Mouse (Mus musculus): ENCODE measurements around the gene Plekha7.
A peak's percentile ranks its signal among the peaks of the same experiment; 100 is the strongest.

The Plekha7 gene

DNA sequence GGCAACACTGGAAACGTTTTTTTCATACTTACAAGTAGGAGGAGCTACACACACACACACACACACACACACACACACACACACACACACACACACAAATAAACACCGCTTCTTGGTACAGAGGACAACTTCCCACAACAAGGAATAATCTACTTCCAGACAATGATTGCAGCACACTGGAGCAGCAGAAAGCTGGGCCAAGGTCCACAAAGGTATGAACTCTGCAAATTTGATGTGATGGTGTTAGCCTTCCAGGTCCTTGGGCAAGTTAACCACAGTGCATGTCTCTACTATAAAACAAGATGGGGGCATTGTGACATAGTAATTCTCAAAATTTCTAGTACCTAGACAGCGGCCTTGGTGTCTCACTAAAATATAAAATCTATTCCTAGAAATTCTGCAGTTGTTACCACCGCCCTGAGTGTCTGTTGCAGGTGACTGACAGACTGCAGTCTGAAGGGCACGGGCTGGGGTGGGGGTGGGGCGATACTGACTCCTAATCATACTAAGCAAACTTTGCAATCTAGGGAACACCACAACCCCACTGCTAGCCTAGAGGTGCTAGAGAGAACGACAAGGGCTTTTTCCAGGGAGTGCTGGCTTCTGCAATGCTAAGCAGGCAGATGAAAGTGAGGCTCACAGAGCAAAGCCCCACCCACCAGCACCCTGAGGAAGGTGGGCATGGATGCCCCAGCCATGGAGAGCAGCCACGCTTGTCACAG is 85.7 kb downstream of the Plekha7 start:
- DNase-seq (ENCODE audit: low spot score in 2 of 2) = no peak

GRCm38 (mm10) chr7:116221883-116222282 is 86.3 kb downstream of the Plekha7 start:
- DNase-seq (ENCODE audit: low spot score in 2 of 2) = no peak

DNA sequence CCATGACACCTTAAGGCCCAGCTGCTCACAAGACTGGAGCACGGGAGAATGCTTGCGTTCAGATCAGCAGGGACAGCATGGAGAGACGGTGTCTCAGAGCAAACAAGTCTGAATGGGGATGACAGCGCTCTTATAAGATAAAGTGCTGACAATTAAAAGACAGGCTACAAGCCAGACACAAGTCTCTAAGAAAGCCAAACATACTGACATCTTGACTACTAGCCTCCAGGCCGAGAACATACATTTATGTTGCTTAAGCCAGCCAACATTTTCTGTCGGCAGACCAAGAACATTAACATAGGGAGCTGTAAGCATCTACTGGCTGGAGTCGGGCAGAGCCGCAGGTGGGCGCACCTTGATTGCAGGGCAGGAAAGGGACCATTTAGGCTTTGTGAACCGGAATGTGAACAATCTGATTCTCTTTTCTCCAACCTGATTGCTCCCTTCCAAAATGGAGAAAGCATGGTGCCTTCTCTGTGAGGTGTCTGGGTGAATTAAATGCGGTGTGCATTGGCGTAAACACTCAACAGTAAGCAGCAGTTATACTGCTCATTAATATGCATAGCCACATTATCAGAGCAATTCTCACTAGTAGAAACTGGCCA is 88.0 kb downstream of the Plekha7 start:
- DNase-seq (ENCODE audit: low spot score in 2 of 2) = no peak

DNA sequence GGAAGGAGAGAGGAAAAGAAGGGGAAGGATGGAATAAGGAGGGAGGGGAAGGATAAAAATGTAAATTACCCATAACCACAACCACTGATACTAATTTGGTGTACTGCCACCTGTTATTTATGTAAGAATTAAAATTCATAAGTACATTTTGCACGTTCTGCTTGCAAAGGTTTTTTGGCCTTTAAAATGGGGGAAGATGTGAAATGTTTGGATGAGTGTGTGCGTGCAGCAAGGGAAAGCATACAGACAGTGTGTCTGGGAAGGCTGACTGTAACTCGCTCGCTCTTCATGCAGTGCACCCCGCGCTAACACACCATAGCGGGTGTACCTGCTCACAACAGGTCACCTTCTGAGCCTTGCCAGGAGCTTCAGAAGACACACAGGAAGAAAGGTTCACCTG is 90.4 kb downstream of the Plekha7 start:
- peak in 1 of 2 experiments; percentile 41 for DNase-seq (ENCODE audit: low spot score in 2 of 2)

DNA sequence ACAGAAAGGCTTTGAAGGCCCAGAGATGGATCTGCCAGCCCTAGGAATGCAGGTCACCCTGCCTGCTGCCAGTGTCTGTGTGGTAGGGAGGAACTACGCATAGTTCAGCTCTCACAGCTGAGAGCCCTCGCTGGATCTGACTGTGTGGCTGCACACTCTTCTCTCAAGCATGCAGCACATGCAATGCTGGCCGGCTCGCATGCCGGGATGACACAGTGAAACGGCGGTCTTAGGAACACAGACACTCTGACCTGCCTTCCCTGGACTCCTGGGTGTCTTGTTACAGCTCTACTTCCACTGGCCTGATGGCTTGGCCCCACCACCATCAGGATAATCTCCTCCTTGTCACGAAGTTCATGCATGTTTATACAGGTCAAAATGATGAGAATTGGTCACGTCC is 96.3 kb downstream of the Plekha7 start:
- DNase-seq (ENCODE audit: low spot score in 2 of 2) = no peak

GRCm38 (mm10) chr7:116209926-116210631 is 98.1 kb downstream of the Plekha7 start:
- DNase-seq (ENCODE audit: low spot score in 2 of 2) = no peak

- no peak for DNase-seq (ENCODE audit: low spot score in 2 of 2)
These were observed 99.3 kb downstream of the Plekha7 start for GRCm38 (mm10) chr7:116208880-116209279.

DNA sequence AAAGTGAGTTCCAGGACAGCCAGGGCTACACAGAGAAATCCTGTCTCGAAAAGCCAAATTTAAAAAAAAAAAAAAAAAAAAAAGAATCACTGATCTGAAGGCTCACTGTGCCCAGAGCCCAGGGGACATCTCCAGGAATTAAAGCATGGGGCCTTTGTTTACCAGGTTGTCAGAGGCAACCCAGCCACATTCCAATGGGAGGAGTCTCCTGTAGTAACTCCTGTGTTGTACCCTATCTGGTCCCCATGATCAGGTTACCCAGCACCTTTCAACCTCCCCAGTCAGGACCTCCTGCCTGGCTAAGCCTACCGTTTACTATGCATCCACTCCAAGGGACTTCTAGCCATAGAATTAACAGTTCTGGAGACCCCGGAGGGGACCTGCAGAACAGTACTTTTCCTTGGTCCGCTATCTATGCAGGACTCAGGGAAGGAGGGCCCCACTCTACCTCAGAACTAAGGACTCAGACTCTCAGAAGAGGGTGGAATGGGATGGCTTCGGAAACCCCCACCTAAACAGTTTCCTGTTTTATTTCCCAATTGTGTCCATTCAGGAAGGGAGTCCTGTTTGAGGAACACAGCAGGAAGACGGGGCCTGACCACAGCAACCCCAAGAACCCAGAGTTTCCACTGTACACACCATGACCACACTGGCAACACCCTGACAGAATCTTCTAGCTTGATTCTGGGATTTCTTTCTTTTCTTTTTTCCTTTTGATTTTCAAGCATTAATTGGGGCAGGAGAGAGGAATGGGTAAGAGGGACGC is 101.2 kb downstream of the Plekha7 start:
- DNase-seq (ENCODE audit: low spot score in 2 of 2) = no peak

DNA sequence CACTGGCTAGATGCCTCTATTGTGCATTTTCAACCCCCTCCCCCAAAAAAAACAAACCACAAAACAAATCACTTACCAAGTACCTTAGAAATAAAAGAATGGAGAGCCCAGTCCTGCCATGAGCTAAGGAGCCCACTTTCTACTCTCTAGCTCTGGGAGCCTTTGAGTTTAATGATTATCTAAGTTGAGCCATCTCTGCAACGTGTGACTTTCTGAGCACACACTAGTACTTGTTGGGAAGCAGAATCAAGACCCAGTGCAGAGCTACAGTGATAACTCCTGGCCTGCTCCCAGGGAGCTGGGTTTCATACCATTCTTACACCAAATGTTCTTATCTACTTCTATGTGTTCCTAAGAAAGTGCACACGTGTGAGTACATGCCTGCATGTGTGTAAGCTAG is 102.7 kb downstream of the Plekha7 start:
- no peak for DNase-seq (ENCODE audit: low spot score in 2 of 2)

DNA sequence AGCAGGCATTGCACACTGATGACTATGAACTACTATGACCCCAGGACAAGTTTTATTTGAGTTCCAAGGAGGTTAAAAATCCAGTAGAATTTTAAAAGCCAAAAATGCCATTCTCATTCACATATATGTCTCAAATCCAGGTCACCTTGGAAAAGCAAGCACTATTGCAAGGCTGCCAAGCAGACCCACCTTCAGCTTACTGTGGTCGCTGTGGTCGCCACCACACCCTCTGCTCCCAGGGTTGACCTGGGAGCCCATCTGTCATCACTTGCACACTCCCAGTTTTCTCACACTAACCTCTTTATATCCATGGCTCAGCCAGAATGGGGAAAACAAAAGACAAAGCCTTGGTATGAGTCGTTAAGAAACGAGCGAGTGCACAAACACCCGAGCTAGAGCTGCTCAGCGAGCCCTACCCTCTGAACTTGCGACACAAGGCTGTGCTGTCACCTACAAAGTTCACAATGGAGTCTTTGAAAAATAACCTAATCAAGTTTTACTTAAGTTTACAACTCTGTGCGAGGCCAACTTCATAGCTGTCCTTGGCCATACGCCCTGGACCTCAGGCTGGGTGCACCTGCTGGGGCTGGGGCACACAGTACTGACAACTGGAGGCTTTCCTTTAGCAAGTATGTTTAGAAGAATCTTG is 106.0 kb downstream of the Plekha7 start:
- no peak for DNase-seq (ENCODE audit: low spot score in 2 of 2)

GRCm38 (mm10) chr7:116200951-116201351 is 107.2 kb downstream of the Plekha7 start:
- DNase-seq (ENCODE audit: low spot score in 2 of 2) = no peak

GRCm38 (mm10) chr7:116200544-116200943 is 107.6 kb downstream of the Plekha7 start:
- DNase-seq (ENCODE audit: low spot score in 2 of 2) = no peak

DNA sequence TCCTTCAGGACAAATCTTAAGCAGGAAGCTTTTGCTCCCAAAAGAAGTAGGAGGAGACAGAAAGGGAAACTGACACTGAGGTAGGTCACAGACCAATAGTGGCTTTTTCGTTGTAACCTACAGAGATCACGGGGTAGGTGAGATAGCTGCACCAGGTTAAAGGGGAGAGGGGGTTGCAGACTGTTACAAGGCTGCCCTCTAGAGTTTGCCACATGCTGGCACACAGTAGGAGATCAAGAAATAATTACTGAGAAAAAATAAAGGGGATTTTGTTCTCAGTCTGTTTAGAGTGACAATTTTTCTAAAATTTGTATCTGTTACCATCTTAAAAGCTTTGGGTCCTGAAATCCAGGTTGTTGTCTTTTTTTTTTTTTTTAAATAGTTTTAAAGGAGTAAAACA is 109.3 kb downstream of the Plekha7 start:
- no peak for DNase-seq (ENCODE audit: low spot score in 2 of 2)

- DNase-seq (ENCODE audit: low spot score in 2 of 2) = no peak
These were observed 109.8 kb downstream of the Plekha7 start for GRCm38 (mm10) chr7:116198407-116198806.

DNA sequence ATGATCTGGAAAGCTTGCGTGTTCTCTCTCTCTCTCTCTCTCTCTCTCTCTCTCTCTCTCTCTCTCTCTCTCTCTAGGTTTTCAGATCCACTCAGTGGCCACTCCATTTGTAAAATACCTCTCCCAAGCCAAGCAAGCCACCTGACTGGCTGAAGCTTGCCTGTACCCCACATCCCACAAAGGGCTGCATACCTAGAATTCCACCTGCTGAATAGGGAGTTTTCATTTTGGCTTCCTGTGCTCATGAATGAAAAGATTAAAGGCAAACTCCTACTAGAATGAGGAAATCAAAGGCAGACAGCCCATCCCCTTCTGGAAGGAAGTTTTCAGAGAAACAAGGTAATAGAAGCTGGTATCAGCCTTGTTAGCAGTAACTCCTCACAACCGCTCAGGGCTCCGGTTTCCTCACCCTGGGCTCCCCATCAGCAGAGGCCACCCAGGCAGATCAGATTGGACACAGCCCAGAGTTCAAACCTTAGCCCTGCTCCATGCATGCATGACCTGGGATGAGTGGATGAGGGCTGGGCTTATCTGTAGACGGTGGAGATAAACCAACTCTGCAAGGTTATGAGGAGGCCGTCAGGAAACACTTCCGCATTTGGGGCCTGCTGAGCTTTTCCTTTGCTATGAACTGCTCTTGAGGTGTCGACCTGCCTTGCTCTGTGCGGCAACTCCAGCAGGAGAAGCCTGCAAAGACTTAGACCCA is 111.0 kb downstream of the Plekha7 start:
- DNase-seq (ENCODE audit: low spot score in 2 of 2) = no peak

DNA sequence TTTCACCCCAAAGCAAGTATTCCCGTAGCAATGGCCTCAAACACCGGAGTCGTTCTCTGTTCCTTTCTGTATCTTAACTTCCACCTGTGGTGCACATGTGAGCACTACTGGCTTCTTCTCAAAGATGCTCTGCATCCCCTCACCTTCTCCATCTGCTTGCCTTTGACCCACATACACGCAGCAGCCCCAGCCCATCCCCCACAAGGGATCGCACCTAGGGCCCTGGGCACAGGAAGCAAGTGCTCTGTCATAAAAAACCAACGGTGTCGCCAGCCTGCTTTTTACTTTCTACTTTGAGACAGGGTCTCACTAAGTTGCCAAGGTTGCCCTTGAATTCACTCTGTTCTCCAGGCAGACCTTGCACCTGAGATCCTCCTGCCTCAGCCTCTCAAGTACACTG is 113.2 kb downstream of the Plekha7 start:
- DNase-seq (ENCODE audit: low spot score in 2 of 2) = no peak

DNA sequence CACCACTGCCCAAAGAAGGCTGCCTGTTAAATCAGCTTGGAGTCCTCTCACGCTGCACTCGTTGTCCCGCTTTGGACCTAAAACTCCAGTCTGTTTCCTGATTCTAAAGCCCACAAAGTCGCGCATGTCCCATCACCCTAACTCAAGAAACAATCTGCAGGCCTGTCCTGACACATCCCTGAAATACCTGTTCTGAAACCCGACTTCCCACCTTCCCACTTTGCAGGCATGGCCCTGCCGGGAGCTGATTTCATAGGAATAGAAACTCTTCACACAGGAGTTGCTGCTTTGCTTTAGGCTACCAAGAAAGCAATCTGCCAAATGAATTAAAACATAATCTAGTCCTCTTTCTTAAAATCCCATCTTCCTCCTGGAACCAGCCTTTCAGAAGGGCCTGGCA is 115.2 kb downstream of the Plekha7 start:
- DNase-seq (ENCODE audit: low spot score in 2 of 2) = no peak

DNA sequence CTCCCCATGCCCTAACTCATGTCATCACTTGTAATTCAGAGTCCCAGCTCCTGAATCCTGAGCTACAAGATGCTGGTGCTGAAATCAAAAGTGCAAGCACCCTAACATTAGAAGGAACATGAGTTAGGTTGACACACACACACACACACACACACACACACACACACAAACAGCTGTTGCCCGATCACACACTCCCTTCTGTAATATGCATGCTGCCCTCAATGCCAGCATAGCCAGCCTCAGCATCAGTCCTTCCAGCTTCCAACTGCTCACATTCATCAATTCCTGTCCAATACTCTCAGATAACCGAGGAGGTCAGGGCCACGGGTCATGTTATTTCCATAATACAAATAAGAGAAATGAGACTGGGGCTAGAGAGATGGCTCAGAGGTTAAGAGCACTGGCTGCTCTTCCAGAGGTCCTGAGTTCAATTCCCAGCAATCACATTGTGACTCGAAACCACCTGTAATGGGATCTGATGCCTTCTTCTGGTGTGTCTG is 116.0 kb downstream of the Plekha7 start:
- DNase-seq (ENCODE audit: low spot score in 2 of 2) = no peak

GRCm38 (mm10) chr7:116191138-116191537 is 117.0 kb downstream of the Plekha7 start:
- DNase-seq (ENCODE audit: low spot score in 2 of 2) = peak; percentile 51 to 75

GRCm38 (mm10) chr7:116189708-116190107 is 118.5 kb downstream of the Plekha7 start:
- DNase-seq (ENCODE audit: low spot score in 2 of 2) = peak in 1 of 2 experiments; percentile 51

- no peak for DNase-seq (ENCODE audit: low spot score in 2 of 2)
These were observed 119.8 kb downstream of the Plekha7 start for GRCm38 (mm10) chr7:116188391-116188790.
